Comparison of ENCODE assay signal across 15 mouse cellular contexts in genomic region chr9:25218954-25219353, GRCm38 (mm10). TPM values are rescaled to one million over a fixed set of nuclear protein-coding genes. Genes with fewer than 3 reads are reported as not detected.
DNase-seq lines count a peak whose midpoint lies in the region; ATAC-seq and TF ChIP-seq lines count a peak whose summit lies in the region.
"Had no signal": no experiment of that assay in that cellular context is flagged by ENCODE, and none has a peak within 500 bp of the region (broad histone marks: within the 10 kb centered on the region; RNA-seq: fewer than 3 reads in every experiment).

No protein-coding gene starts in this region.

- H3K9me3 ChIP-seq in intestine, embryonic 14.5 days (ENCODE audit: control insufficient read depth, low read length) = no peaks in the 10 kb centered on the region
- no peaks in the 10 kb centered on the region for H3K9me3 ChIP-seq in intestine, postnatal 0 days (ENCODE audit: control insufficient read depth)
- no peaks in the 10 kb centered on the region for H3K9me3 ChIP-seq in lung, embryonic 16.5 days (ENCODE audit: control insufficient read depth, low read length)
- H3K9me3 ChIP-seq in intestine, embryonic 16.5 days (ENCODE audit: control insufficient read depth, low read length) = no peaks in the 10 kb centered on the region
- H3K9me3 ChIP-seq: midbrain, embryonic 15.5 days; neural tube, embryonic 12.5 days had no signal

- H3K4me1 ChIP-seq in intestine, embryonic 14.5 days (replicated peaks; ENCODE audit: control insufficient read depth, insufficient read depth, low read length) = peaks cover 12% of the 10 kb centered on the region; the same call in 1 of the 2 replicates
- H3K4me1 ChIP-seq in intestine, postnatal 0 days (replicated peaks; ENCODE audit: control insufficient read depth, insufficient read depth, low read length) = no peaks in the 10 kb centered on the region
- H3K4me1 ChIP-seq in lung, embryonic 16.5 days (replicated peaks; ENCODE audit: control insufficient read depth, insufficient read depth, low read length) = peaks cover 15% of the 10 kb centered on the region
- peaks cover 3% of the 10 kb centered on the region; the same call in 1 of the 2 replicates for H3K4me1 ChIP-seq in intestine, embryonic 16.5 days (ENCODE audit: control insufficient read depth, insufficient read depth, low read length)
- H3K4me1 ChIP-seq: midbrain, embryonic 15.5 days; neural tube, embryonic 12.5 days had no signal

- H3K36me3 ChIP-seq in intestine, embryonic 14.5 days (ENCODE audit: control insufficient read depth, insufficient read depth, low read length) = no peaks in the 10 kb centered on the region
- H3K36me3 ChIP-seq in intestine, postnatal 0 days (ENCODE audit: control insufficient read depth, insufficient read depth) = no peaks in the 10 kb centered on the region
- H3K36me3 ChIP-seq in lung, embryonic 16.5 days (ENCODE audit: control insufficient read depth, insufficient read depth, low read length) = no peaks in the 10 kb centered on the region
- no peaks in the 10 kb centered on the region for H3K36me3 ChIP-seq in intestine, embryonic 16.5 days (ENCODE audit: control insufficient read depth, insufficient read depth, low read length)
- H3K36me3 ChIP-seq: midbrain, embryonic 15.5 days; neural tube, embryonic 12.5 days had no signal

- DNase-seq in intestine, embryonic 14.5 days (ENCODE audit: low spot score) = no peak
- DNase-seq in lung, adult 18-20 months = no peak
- DNase-seq in mesoderm, embryonic 11.5 days (ENCODE audit: low read depth, low spot score) = peak; percentile 41
- DNase-seq in yolk sac, embryonic 10.5 days (ENCODE audit: low spot score) = no peak
- DNase-seq in right cerebral cortex, adult 2 months (ENCODE audit: low spot score in 2 of 2) = no peak
- DNase-seq: cerebellum, postnatal 14 days; liver, postnatal 0 days had no signal

- 20% methylated on average over 3 of the region's 3 CpGs for WGBS in intestine, embryonic 14.5 days
- 47% methylated on average over 3 of the region's 3 CpGs for WGBS in intestine, postnatal 0 days
- WGBS in lung, embryonic 16.5 days = 29% methylated on average over 3 of the region's 3 CpGs
- 40% methylated on average over 3 of the region's 3 CpGs for WGBS in intestine, embryonic 16.5 days

- no peak overlapping the region for H3K4me2 ChIP-seq in intestine, embryonic 14.5 days (ENCODE audit: low read length)
- no peak overlapping the region for H3K4me2 ChIP-seq in intestine, postnatal 0 days (replicated peaks; ENCODE audit: low read depth)
- H3K4me2 ChIP-seq in lung, embryonic 16.5 days (ENCODE audit: low read depth, low read length) = no peak overlapping the region
- no peak overlapping the region for H3K4me2 ChIP-seq in intestine, embryonic 16.5 days (ENCODE audit: low read depth, low read length)
- H3K4me2 ChIP-seq: hindbrain, embryonic 14.5 days; midbrain, embryonic 15.5 days; neural tube, embryonic 12.5 days had no signal

- no peak for ATAC-seq in intestine, embryonic 14.5 days (replicated peaks; ENCODE audit: low FRiP score, low TSS enrichment, low read depth)
- ATAC-seq in intestine, postnatal 0 days = no peak
- ATAC-seq in lung, embryonic 16.5 days (ENCODE audit: low read depth) = peak; percentile 76; the same call in 1 of the 2 replicates
- ATAC-seq in intestine, embryonic 16.5 days = no peak
- ATAC-seq: forebrain, embryonic 16.5 days; liver, postnatal 0 days; midbrain, embryonic 15.5 days had no signal

- H3K27me3 ChIP-seq in intestine, embryonic 14.5 days (replicated peaks; ENCODE audit: control insufficient read depth, insufficient read depth, low read length) = no peaks in the 10 kb centered on the region
- no peaks in the 10 kb centered on the region for H3K27me3 ChIP-seq in intestine, postnatal 0 days (replicated peaks; ENCODE audit: control insufficient read depth, insufficient read depth, low read length)
- H3K27me3 ChIP-seq in lung, embryonic 16.5 days (ENCODE audit: control insufficient read depth, insufficient read depth, low read depth, low read length) = no peaks in the 10 kb centered on the region
- H3K27me3 ChIP-seq in intestine, embryonic 16.5 days (replicated peaks; ENCODE audit: control insufficient read depth, insufficient read depth, low read length) = no peaks in the 10 kb centered on the region
- H3K27me3 ChIP-seq: CH12.LX; midbrain, embryonic 15.5 days; neural tube, embryonic 12.5 days had no signal

- H3K27ac ChIP-seq in intestine, embryonic 14.5 days (ENCODE audit: low read depth) = peak overlapping the region; percentile 70
- H3K27ac ChIP-seq in intestine, postnatal 0 days (ENCODE audit: low read depth, low read length) = no peak overlapping the region
- H3K27ac ChIP-seq in lung, embryonic 16.5 days (ENCODE audit: low read length) = peak overlapping the region; percentile 69
- peak overlapping the region; percentile 52; the same call in 1 of the 2 replicates for H3K27ac ChIP-seq in intestine, embryonic 16.5 days (ENCODE audit: low read length)
- H3K27ac ChIP-seq: hindbrain, embryonic 14.5 days; midbrain, embryonic 15.5 days; neural tube, embryonic 12.5 days had no signal

- no peak overlapping the region for H3K4me3 ChIP-seq in intestine, embryonic 14.5 days (ENCODE audit: low read depth, low read length)
- no peak overlapping the region for H3K4me3 ChIP-seq in intestine, postnatal 0 days (ENCODE audit: low read depth, low read length)
- no peak overlapping the region for H3K4me3 ChIP-seq in lung, embryonic 16.5 days (ENCODE audit: low read length)
- no peak overlapping the region for H3K4me3 ChIP-seq in intestine, embryonic 16.5 days (ENCODE audit: low read length)
- H3K4me3 ChIP-seq: midbrain, embryonic 15.5 days; neural tube, embryonic 12.5 days had no signal

- no peak for TF ChIP-seq CTCF in intestine, postnatal 0 days (IDR thresholded peaks at IDR 0.05; ENCODE audit: low read depth)

- no peak overlapping the region for H3K9ac ChIP-seq in intestine, embryonic 14.5 days (ENCODE audit: low read length)
- no peak overlapping the region for H3K9ac ChIP-seq in intestine, postnatal 0 days (ENCODE audit: low read depth, low read length)
- no peak overlapping the region for H3K9ac ChIP-seq in lung, embryonic 16.5 days (ENCODE audit: low read length)
- no peak overlapping the region for H3K9ac ChIP-seq in intestine, embryonic 16.5 days (ENCODE audit: low read depth, low read length)
- H3K9ac ChIP-seq: hindbrain, embryonic 14.5 days; liver, postnatal 0 days; midbrain, embryonic 15.5 days; neural tube, embryonic 12.5 days had no signal

RNA-seq across cellular contexts. Expression of gene Sept7, which starts 33.3 kb away (rescaled TPM):
- 233 and 267 TPM in 2 replicates for polyA plus RNA-seq in intestine, embryonic 14.5 days (2014; fragmentation: Nextera tagmentation; extraction: Ambion mirVana)
- polyA plus RNA-seq in intestine, postnatal 0 days (2015; fragmentation: Nextera tagmentation; extraction: Ambion mirVana) = 147 and 151 TPM in 2 replicates
- 302 and 327 TPM in 2 replicates for polyA plus RNA-seq in lung, embryonic 16.5 days (2015; fragmentation: Nextera tagmentation; extraction: Ambion mirVana)
- polyA plus RNA-seq in intestine, embryonic 16.5 days (2015; fragmentation: Nextera tagmentation; extraction: Ambion mirVana) = 197 and 208 TPM in 2 replicates
